Mouse (Mus musculus): Measurements from ENCODE around the gene Plin1.

DNA sequence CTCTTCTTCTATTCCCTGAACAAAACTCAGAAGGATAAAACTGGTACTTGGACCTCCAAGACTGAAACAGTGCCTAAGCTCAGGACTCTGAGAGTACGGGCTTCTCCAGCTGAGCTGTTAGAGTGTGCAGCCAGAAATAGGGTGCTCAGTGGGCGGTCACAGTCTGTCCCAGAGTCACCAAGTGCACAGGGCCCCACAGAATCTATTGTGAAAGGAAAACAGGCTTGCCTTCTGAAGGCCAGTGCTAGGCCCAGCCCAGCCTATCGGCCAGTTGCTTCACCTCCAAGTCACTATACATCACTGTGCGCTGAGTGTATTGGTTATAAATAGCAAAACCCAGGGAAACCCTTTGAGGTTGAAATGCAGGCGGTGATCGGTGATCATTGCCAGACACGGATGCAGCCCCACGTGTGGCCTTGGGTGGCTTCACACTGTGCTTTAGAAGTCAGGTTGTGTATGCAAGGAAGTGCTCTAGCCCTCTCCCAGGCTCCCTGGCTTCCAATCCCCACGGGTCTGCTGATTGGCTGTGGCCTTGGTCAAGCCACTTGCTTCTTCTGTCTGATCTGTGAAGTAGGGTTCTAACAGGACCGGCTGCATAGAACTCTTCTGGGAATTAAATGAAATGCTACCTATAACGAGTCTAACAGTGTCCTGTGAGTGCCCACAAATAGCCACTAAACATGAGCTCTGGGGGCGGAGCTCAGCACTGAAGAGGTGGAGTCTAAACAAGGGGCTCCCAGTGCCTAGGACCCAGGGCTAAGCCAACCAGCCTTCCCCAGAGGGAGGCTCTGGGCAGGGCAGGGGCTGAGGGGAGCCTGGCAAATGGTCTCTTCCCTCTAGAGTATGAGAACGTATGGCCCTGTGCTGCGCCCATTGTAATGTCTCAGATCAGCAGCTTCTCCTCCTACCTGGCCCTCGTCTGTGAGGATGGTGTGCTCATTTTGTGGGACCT, 39.1 kb upstream of the Plin1 start:
- no peak for TF ChIP-seq POLR2A (IDR thresholded peaks at IDR 0.05; ENCODE audit: low read depth, low read length)
- no peak for TF ChIP-seq CTCF (IDR thresholded peaks at IDR 0.05; ENCODE audit: borderline replicate concordance, insufficient read depth, low read length)
